Mouse (Mus musculus): ENCODE measurements around the gene Fgf4.
A peak's percentile ranks its signal among the peaks of the same experiment; 100 is the strongest.
"Not testable (repeated sequence)": the region's sequence is repeated elsewhere in the genome, so short reads cannot be mapped to it uniquely, and the experiment has no call there.

The Fgf4 gene

GRCm38 (mm10) chr7:144864160-144864670 is 17.0 kb downstream of the Fgf4 start:
- DNase-seq (ENCODE audit: low read depth, low spot score) = no peak

- no peak for DNase-seq (ENCODE audit: low read depth, low spot score)
Observed at GRCm38 (mm10) chr7:144867161-144867560, 20.0 kb downstream of the Fgf4 start.

GRCm38 (mm10) chr7:144867602-144868001 is 20.4 kb downstream of the Fgf4 start:
- DNase-seq (ENCODE audit: low read depth, low spot score) = no peak

- DNase-seq (ENCODE audit: low read depth, low spot score) = no peak
Observed at GRCm38 (mm10) chr7:144872420-144872819, 25.3 kb downstream of the Fgf4 start.

- no peak for DNase-seq (ENCODE audit: low read depth, low spot score)
Observed at GRCm38 (mm10) chr7:144873160-144873559, 26.0 kb downstream of the Fgf4 start.

- no peak for DNase-seq (ENCODE audit: low read depth, low spot score)
Observed at GRCm38 (mm10) chr7:144874226-144874625, 27.1 kb downstream of the Fgf4 start.

- DNase-seq (ENCODE audit: low read depth, low spot score) = no peak
Observed at GRCm38 (mm10) chr7:144878401-144878800, 31.2 kb downstream of the Fgf4 start.

- no peak for DNase-seq (ENCODE audit: low read depth, low spot score)
Observed at GRCm38 (mm10) chr7:144883106-144883505, 35.9 kb downstream of the Fgf4 start.

GRCm38 (mm10) chr7:144887672-144888071 is 40.5 kb downstream of the Fgf4 start:
- DNase-seq (ENCODE audit: low read depth, low spot score) = no peak

- DNase-seq (ENCODE audit: low read depth, low spot score) = no peak
Observed at GRCm38 (mm10) chr7:144888564-144889299, 41.6 kb downstream of the Fgf4 start.

- DNase-seq (ENCODE audit: low read depth, low spot score) = not testable (repeated sequence)
Observed at GRCm38 (mm10) chr7:144890661-144891060, 43.5 kb downstream of the Fgf4 start.

GRCm38 (mm10) chr7:144891863-144892262 is 44.7 kb downstream of the Fgf4 start:
- DNase-seq (ENCODE audit: low read depth, low spot score) = no peak

GRCm38 (mm10) chr7:144892322-144892721 is 45.2 kb downstream of the Fgf4 start:
- DNase-seq (ENCODE audit: low read depth, low spot score) = no peak

GRCm38 (mm10) chr7:144894191-144894590 is 47.0 kb downstream of the Fgf4 start:
- no peak for DNase-seq (ENCODE audit: low read depth, low spot score)

- no peak for DNase-seq (ENCODE audit: low read depth, low spot score)
Observed at GRCm38 (mm10) chr7:144894706-144895105, 47.5 kb downstream of the Fgf4 start.

- peak; percentile 86 for DNase-seq (ENCODE audit: low read depth, low spot score)
Observed at GRCm38 (mm10) chr7:144895305-144896111, 48.3 kb downstream of the Fgf4 start.

- DNase-seq (ENCODE audit: low read depth, low spot score) = no peak
Observed at GRCm38 (mm10) chr7:144896294-144897218, 49.4 kb downstream of the Fgf4 start, which contains the start of gene Fgf15. Fgf15 (plus strand) TSS chr7:144896531.

GRCm38 (mm10) chr7:144898506-144898905 is 51.3 kb downstream of the Fgf4 start:
- no peak for DNase-seq (ENCODE audit: low read depth, low spot score)

- DNase-seq (ENCODE audit: low read depth, low spot score) = not testable (repeated sequence)
Observed at GRCm38 (mm10) chr7:144905514-144905913, 58.3 kb downstream of the Fgf4 start.

- peak; percentile 86 for DNase-seq (ENCODE audit: low read depth, low spot score)
Observed at GRCm38 (mm10) chr7:144906708-144907397, 59.7 kb downstream of the Fgf4 start.

- DNase-seq (ENCODE audit: low read depth, low spot score) = peak; percentile 63
Observed at GRCm38 (mm10) chr7:144907793-144908192, 60.6 kb downstream of the Fgf4 start.

All from mesoderm, embryonic 11.5 days (tissue).